Mouse (Mus musculus) regulatory T cell (primary cell): ENCODE measurements around the gene Tbc1d5.
"Not testable (repeated sequence)": the region's sequence is repeated elsewhere in the genome, so short reads cannot be mapped to it uniquely, and the experiment has no call there.

ENCODE experiments used
- in situ Hi-C: fragments of 300-600 bp; cut with MboI, MseI; formaldehyde crosslinking; loops from one replicate; pipeline ENCODE4 v1.15.1; 2025; ENCODE audit warnings: high pct_unique_total_duplicates

Gene Tbc1d5

DNA sequence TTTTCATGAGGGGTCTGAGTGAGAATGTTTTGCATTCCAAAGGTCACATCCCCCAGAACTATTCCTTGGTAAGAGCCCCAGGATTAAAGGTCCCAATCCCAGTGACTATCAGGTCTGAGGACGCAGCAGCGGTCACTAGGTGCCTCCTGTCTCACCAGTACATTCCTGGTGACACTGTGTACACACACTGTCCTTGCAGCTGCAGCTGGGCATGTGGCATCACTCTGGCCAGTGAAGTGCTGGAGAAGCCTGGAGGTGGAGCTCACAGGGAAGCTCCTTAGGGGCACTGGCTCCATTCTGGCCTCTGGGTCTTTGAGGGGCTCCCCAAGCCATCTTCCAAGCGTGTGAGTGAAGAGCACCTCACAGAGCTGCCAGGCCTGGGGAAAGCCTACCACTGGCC, 427.2 kb downstream of the Tbc1d5 start:
- in situ Hi-C loops = no loop called here

DNA sequence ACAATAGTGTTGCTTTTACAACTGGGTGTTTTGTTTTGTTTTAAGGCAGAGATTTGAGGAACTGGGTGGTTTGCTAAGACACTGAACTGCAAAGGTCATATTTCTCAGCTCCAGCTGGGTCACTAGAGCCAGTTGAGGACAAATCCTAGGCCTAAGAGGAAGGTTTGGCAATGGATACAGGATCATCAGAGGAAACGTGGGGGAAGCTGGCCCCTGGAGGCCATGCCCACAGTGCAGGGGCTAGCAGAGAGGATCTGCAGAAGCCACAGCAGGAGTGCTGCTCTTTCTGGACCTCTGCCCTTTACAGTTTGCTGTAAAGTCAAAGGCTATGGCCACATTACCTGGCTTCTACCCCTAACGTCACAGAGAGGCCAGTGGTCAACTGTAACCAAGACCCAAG, 428.3 kb downstream of the Tbc1d5 start:
- in situ Hi-C loops = no loop called here

DNA sequence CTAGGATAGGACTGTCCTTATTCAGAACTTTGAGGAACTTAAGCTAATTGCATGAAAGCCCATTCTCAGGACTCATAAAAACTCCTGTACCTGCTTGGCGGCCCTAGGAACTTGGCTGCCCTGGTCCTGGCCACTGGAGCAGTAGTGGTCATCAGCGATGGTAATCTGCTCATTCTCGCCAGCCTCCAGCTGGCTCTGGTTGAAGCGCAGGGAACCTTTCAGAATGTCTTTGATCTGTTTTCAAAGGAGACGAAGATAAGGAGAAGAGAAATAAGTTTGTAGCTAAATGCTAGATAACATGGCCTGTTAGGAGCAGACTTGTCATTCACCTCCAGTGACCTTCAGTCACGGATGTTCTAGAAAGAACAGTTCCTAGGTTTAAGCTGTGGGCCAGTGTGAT, 437.8 kb downstream of the Tbc1d5 start:
- in situ Hi-C loops = no loop called here

DNA sequence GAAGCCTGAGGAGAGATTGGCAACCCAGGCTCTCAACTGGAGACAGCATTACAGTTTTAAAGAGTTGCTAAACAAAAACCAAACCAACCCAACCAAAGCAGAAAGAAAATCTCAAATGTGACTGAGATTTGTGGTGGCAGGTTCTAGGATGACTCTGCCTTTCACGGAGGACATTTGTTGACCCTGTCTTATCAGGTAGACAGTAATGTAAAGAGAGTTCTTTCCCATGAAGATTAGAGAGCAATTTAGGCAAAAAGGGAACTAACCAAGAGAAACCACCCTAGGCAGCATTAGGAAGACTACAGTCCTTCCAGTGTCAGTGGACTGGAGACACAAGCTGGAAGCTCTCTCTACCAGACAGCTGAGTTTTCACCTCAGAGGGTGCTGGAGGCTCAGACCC, 438.3 kb downstream of the Tbc1d5 start:
- in situ Hi-C loops = no loop called here

DNA sequence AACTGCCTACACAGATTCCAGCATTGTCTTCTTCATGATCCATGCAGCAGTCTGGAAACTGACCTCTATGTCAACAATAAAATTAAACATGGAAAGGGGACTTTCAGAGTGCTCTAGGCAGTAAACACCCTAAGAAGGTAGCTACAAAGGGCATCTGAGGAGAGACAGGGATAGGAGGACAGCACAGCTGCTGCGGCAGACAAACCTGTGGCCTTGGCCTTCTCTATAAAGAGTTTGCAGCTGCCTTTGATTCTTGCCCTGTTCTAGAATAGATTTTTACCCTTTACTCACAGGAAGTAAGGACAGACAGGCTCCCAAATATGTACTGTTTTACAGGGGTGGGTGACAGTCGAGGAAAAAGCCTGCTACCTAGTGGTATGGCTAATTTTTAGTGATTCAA, 440.7 kb downstream of the Tbc1d5 start:
- in situ Hi-C loops = no loop called here

DNA sequence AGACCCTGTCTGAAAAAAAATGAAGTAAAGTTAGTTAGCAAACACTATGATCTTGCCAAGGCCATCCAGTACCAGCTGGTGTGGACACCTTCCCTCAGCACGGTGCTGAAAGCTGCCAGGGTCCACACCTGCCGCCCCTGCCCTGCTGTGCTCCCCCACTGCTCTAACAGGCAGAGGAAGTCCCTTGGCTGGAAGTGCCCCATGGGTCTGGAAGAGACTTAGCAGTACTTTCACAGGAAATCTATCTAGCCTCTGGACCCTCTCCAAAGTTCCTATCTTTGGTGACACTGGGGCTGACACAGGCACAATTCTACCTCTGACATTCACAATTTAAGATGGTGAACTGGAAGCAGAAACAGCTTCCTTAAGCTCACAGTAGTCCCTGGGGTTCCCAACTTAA, 442.1 kb downstream of the Tbc1d5 start:
- in situ Hi-C loops = no loop called here

DNA sequence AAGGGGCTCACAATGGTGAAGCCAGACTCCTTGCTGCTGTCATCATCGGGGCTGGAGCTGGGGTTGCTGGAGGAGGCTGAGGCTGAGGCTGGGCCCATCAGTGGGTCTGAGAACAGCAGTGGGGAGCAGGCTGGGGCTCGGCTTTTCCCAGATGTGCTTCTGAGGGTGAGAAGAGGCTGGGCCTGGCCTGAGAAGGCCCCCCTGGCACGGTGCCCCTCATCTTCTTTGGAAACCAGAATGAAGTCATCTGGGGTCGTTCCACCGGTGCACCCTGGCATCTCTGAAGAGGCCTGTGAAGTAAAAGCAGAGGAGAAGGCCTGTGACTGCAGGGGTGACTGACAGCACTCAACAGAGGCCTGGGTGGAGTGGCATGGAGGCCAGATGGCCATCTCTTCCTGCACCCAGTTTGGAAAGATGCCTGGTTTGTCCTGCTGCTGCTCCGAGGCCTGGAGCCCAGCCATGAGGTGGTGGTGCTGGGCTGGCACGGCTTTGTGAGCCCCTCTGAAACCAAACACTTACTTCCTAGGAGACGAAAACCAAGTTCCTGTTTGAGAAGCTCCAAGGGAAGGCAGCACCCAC, 443.1 kb downstream of the Tbc1d5 start:
- in situ Hi-C loops = no loop called here

DNA sequence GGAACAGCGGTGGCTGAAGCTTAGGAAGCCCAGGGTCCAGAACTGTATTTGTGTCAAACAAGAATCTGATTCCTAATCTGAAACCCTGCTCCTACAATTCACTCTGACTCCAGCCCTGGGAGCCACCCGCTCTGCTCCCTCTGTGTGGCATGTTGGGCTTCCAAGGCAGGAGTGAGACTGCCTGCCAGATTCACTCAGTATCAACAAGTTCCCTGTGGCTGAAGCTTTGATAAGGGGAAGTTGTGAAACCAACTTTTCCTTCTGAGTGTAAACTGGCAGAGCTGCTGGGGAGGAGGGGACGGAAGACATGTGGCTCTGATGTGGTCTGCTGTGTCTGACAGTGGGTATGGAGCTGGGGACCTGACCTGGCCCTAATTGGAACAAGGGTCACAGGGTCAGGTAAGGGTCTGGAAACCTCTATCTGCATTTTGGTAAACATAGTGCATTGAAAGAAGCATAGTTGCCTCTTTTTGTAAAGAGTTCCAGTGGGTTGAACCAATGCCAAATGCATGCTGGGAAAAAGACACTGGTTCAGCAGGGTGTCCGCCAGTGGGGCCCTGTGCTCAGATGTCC, 443.7 kb downstream of the Tbc1d5 start:
- in situ Hi-C loops = no loop called here

DNA sequence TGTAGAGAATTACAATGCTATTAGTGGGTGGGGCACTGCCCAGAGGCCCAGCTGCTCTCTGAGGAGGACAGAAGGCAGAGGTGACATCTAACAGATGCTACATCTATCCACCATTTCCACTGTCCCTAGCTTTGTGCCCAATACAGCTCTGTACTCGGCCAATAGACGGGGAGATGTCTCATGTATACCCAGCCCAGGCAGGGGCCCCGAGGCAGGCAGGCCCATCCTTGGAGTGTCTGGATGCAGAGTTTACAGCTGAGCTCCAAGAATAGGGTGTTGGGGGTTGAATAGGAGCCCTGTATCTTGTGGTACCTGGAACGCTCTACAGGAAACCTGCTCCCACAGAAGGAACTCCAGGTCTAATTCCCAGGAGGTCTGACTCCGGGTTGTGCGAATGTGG, 444.4 kb downstream of the Tbc1d5 start:
- in situ Hi-C loops = no loop called here

DNA sequence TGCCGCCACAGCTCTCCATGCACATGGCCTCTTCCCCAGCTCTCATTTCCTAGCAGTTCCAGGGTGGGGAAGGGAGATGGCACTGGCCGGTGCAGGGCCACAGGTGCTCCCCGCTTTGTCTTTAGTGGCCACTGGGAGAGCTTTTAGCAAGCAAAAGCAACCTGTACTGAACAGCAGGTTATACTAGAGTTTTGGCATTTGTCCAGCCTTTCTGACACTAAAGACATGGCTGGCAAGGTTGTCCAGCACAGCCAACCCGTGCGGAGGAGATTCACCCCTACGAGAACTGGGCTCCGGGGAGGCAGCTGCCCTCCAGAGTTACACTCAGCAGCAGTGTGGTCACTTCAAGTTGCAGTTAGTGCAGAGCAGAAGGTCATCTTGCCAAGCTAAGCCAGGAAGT, 445.8 kb downstream of the Tbc1d5 start:
- in situ Hi-C loops = no loop called here

DNA sequence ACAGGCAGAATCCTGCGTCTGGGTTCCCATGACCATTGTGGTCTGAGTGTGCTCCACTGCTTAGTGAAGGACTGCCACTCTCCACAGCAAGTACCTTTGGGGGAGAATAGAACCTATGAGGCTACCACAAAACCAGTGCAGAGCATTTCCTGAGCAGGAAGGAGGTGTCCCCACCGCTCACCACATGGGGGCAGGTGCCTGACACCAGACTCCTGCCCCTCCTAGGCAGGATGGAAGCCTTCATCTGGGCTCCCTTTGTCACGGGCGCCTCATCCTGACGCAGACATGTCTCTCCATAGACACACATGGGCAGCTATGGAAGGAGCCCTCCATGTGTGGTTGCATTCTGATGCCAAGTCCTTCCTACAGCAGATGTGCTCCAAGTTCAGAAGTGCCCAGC, 447.3 kb downstream of the Tbc1d5 start:
- in situ Hi-C loops = no loop called here

DNA sequence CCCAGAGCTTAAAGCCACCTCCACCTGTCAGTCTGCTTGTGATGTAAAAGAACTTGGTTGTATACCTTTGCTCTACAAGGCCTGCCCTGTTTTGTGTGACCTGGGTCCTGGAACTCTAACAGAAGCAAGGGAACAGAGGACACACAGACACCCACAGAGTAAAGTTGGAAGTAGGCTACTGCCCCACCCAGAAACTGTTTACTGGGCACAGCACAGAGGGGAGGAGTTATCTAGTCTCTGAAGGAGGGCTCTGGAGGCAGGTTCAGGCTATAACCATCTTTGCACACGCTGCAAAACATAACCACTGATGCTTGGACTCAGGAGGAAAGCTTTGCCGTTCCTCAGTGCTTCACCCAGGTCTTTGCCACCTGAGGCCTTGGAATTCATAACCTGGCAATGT, 448.3 kb downstream of the Tbc1d5 start:
- in situ Hi-C loops = no loop called here

DNA sequence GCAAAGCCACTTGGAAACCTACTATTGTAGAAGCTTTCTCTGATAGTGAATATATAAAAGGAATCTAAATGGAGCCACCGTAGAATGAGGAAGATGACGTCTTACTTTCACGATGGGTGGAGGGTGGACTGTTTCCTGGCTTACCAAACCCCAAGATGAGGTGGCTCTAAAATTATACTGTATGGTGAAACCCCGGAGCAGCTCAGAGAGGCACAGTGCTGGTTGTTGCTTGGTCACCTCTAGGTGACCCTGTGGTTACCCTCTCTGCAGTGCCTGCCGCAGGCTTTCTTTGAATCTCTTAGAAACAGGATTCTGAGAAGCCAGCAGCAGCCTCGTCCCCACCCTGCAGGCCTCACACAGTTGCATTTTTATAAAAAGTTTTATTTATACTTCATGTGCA, 449.6 kb downstream of the Tbc1d5 start:
- in situ Hi-C loops = no loop called here

DNA sequence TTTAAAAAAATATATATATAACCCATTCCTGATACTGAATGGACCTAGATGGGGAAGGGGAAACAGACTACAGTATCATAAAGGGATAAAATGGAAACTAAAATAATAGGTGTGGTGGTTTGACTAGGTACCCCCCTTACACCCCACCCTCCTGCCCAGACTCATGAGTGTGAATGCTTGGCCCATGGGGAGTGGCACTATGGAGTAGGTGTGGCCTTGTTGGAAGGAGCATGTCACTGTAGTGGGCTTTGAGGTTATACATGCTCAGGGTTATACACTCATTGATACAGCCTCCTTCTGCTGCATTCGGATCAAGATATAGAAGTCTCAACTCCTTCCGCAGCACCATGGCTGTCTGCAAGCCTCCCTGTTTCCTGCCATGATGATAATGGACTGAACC, 450.1 kb downstream of the Tbc1d5 start:
- in situ Hi-C loops = no loop called here

DNA sequence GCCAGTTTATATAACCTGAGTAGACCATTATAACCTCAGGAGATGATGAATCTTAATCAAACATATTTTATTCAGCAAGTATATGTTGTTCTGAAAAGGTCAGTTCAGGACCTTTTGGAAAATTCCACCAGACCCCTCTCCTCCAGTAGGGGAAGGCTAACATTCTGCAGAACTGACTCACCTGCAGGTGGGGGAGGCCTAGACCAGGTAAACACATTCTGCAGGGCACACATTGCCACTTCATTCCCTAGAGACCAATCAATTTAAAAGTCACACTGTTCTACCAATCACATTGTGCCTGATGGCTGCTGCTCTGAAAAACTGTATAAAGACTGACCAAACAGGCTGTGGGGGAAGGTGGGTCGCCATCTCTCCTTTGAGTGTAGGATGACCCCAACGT, 452.9 kb downstream of the Tbc1d5 start:
- in situ Hi-C loops = no loop called here

DNA sequence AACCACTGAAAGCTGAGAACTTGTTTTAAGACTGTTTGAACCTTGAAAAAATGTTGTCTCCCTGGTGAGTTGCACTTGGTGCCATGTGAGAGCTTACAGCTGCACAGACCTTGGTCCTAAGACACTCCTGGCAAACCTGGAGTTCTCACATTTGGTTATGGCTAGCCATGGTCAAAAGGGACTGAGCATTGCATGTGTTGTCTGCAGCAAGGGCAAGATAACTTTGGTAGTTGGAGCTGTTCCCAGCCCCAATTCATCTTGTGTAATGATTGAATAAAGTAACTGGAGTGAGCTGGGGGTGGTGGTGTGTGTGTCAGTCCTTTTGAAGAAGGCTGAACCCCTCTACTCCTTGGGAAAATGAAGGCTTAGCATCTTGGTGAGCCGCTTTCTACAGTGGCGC, 454.8 kb downstream of the Tbc1d5 start:
- in situ Hi-C loops = no loop called here

DNA sequence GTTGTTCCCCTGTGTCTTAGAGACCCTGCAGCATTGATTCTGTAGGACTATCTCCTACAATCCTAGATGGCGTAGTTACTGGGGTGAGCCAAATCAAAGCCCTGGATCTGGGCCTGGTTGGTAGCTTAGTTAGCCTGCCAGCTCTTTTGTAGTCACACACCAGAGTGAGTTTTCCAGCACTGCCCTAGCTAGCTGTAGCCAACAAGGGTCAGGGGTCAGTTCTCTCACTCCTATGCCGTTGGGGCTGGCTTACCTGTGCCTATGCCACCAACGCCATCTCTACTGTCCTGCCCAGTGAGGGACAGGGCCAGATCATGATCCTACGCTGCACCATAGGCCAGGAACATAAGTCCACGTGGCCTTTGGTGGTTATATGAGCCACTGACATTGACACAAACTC, 461.6 kb downstream of the Tbc1d5 start:
- in situ Hi-C loops = no loop called here

DNA sequence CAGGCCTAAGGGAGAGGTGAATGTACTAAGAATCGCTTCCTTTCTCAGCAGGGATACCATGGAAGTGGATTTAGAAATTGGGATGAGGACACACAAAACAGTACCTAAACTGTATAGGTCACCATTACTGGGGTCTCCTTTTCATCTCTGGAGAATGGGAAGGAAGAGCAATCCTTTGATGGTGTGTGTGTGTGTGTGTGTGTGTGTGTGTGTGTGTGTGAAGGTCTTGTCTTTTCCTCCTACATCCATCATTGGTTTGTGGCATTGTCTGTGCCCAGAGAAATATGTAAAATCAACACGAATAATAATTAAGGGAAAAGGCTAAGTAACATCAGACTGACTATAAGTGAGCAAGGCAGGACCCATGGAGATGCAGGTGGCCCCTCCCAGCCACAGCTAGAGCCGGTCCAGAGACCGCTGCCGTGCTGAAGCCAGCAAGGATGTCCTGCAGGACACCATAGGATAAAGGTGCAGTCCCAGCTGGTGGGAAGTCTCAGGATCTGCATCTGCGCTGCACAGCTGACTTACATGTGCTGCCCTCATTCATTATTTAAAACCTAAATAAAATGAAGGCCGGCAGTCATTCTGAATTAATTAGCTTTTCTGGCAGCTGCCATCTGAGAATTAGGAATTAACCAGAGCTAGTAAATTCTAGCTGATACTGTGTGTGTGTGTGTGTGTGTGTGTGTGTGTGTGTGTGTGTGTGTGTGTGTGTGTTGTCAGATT, 468.5 kb downstream of the Tbc1d5 start:
- in situ Hi-C loops = no loop called here

DNA sequence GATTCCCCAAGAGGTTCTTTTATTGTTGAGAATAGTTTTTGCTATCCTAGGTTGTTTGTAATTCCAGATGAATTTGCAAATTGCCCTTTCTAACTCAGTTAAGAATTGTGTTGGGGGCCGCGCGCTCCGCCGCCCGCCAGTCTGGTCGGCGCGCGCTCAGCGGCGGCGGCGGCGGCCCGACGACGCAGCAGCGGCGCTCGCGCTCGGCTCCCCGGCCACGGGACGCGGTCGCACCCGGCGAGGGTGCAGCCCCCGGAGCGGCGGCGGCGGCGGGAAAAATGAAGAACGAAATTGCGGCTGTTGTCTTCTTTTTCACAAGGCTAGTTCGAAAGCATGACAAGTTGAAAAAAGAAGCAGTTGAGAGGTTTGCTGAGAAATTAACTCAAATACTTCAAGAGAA, 480.7 kb downstream of the Tbc1d5 start:
- in situ Hi-C loops = not testable (repeated sequence)

DNA sequence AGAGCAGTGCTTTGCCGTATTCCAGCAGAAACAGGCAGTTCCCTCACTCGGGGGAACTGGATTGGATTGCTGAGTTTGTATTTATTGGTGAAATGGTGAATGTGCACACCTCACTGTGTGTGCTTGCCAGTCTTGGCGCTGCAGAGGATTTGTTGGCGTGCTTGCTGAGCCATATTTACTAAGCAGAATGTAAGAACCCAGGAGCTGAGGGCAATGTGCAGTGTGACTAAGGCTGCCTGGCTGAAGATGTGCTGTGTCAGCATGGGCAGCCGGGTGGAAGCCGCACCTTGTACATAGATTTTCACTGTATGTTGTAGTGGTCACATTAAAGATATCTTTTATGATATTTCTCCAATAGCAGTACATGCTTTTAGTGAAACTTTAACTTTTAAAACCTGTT, 491.0 kb downstream of the Tbc1d5 start:
- in situ Hi-C loops = no loop called here

DNA sequence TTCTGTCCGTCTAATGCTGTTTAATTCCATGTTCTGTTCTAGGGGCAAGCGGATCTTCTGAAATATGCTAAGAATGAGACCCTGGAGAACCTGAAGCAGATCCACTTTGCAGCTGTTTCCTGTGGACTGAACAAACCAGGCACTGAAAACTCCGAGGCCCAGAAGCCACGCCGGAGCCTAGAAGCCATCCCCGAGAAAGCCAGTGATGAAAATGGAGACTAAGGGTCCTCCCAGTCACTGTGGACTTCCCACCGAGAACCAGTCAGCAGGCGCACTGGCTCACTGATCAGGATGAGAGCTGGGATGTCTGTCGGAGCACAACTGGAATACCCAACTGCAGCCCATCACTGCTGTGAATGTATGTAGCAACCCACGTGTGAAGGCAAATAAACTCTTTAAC, 491.5 kb downstream of the Tbc1d5 start:
- in situ Hi-C loops = no loop called here

DNA sequence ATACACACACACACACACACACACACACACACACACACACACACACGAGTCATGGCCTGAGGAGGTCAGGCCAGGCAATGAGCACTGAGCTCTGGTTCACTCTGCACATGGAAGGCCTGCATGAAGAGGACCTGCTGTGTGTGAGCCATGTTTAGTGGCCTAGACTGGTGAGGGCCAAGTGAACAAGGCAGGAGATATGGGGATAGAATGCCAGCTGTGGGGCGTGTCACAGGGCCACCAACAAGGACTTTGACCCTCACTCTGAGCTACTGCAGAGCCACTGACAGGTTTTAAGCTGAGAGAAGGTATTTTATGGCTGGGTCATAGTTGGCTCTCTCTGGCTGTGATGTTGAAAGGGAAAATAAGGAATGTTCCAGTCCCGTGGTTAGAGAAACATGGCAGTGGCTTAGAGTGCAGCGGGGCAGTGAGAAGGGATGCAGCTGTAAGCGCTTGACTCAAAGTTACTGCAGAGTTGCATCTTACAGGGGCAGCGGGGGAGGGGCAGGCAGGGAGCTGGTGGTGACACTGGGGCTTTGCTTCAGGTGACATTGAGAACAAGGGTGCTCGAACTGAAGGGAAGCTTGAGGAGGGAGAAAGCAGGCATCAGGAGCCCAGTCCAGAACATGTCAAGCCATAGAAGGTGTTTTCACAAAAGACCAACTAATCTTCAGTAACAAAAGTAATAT, 494.0 kb downstream of the Tbc1d5 start:
- in situ Hi-C loops = no loop called here
